Mouse (Mus musculus) left cerebral cortex, adult 8-10 months (tissue): ENCODE measurements around the gene Adamtsl3. TPM values are rescaled to one million over a fixed set of nuclear protein-coding genes. Genes with fewer than 3 reads are reported as not detected.
"Not testable (repeated sequence)": the region's sequence is repeated elsewhere in the genome, so short reads cannot be mapped to it uniquely, and the experiment has no call there.

Source experiments
- DNase-seq, 2 experiments: peaks; one replicate each; pipeline ENCODE4 v3.0.0; 2022; ENCODE audit warnings: low spot score in 2 of 2
- total RNA-seq, 4 experiments: library from RNA; stranded (reverse); gene quantifications; 2 replicates each; pipeline ENCODE4 v1.2.4; 2022

The Adamtsl3 gene
- total RNA-seq, 4 experiments from 2014 or later: 1.7 to 3.5 (median 3.0) TPM

DNA sequence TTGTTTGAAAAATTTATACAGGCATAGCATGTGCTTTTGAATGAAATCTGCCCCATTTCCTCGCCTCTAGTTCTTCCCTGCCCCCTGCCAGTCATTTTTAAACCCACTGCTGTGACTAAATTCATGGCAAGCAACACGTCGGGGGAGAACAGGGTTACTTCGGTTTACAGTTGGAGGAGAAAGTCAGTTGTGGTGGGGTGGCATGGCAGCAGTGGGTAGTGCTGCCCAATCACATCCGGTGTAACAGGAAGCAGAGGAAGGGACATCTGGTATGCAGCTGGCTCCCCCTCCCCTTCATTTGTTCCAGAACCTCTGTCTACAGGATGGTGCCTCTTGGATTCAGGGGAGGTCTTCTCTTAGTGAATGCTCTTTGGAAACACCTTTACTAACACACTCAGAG, 25.6 kb downstream of the Adamtsl3 start:
- no peak for DNase-seq

DNA sequence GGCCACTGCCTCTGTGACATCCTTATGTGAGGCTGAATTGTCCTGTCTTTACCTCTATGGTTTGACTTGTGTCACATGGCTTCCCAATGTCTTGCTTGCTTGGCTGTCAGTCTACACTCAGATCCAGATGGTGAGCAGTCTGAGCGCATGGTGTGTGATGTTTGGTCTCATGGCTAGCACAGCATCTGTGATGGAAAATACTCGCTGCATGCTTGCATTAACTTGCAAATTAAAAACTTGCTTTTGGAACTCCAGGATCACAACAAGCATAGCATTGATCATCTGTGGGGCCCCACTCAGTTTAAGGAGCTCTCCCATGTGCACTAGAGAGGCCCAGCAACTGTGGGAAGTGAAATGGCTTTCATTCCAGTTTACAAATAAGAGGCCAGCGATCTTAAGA, 29.1 kb downstream of the Adamtsl3 start:
- no peak for DNase-seq

DNA sequence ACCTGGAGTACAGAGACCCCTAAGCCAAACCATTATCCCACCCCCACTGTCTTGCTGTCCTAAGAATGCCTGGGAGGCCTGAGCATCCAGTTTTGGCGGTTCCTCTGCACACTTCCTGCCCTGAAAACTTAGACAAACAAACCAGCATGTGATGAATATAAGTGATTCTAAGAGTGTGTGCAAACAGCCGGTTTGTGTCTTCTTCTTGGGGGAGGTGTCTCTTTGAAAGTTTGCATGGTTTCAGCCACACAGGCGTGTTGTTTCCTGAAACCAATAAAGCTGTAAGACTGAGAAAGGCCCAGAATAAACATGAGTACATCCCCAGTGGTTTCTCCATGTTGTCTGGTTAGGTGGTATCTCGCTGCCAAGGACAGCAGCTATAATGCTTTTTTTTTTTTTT, 30.6 kb downstream of the Adamtsl3 start:
- DNase-seq: no peak

DNA sequence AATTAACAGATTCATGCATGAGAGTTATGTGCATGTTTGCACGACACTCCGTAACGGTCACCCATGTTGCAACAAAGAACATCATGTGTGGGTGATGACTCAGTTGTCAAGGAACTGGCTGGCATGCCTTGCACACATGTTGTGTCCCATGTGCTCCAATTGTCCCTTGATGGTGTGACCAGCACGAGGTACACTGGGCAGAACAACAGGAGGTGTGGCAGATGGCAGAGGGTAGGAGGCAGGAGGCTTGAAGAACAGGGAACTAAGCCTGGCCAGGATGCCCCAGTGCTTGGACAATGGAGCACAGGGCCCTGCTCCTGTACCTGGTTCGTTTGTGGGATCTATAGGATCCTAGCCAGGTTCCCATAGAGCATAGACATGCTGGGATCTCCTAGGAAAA, 31.0 kb downstream of the Adamtsl3 start:
- no peak for DNase-seq

DNA sequence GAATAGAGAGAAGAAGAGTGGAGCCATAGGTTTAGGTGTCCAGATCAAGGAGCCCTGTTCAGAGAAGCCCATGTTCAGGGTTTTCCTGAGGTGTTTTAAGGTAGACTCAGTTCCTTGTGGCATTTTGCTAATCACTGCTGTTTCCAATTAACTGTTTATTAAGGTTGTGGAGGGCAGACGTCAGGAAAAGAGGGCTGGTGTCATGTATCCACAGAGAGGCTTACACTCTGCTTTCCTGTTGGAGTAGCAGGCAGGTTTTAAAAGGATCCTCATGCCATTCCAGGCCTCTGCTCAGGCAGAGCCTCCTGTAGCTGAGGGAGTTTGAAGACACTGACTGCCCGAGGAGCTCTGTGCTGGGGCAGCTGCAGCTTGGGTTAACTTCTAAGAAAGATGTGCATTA, 32.6 kb downstream of the Adamtsl3 start:
- DNase-seq: no peak

DNA sequence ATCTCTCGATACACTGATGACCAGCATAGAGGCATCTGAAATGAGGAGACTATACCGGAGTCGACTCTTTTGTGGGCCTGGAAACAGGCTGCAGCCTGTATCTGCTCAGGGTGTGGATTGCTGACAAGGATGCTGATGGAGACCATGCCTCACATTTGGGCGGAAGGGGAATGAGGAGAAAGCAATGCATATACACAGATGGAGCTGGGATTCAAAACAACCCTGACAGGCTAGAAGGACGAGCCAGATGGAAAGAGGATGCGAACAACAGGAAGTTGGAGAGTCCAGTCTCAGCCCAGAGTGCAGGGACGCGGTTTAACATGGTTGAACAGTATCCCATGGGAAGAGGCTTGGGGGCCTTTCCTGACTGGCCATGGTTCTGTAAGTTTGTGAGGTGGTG, 34.6 kb downstream of the Adamtsl3 start:
- DNase-seq: no peak

DNA sequence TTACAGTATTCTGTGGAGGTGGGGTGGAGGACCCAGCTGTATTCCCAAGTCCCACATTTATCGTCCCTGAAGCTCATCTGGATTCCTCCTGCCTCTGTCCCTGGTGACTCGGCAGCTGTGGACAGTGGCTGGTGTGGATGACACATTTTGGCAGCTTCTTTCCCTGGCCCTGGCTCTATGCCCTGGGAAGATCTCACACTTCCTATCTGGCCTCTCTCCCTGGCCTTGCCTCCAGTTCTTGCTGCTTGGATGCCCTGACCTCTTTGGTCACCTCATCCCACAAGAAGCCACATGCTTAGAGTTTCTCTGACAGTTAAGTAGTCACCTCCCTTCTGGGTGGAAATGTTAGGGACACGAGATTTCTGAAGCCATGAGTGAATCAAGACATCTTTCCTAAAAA, 35.9 kb downstream of the Adamtsl3 start:
- peak in 1 of 2 experiments; percentile 7 for DNase-seq

DNA sequence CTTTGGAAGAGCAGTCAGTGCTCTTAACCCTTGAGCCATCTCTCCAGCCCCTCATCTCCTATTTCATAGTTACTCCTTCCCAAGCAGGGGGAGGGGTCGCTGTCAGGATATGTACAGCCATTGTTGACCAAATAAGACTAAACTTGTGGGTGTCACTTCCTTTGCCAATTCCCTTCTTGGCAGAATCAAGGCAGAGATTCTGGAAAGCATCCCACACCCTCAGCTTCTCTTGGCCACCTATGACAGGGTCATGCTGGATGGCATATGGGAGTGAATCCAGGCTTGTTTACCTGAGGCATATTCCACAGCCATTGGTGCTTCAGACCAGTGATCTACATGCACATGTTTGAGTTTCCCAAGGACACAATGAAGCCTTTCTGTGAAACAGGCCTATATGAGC, 42.8 kb downstream of the Adamtsl3 start:
- no peak for DNase-seq

DNA sequence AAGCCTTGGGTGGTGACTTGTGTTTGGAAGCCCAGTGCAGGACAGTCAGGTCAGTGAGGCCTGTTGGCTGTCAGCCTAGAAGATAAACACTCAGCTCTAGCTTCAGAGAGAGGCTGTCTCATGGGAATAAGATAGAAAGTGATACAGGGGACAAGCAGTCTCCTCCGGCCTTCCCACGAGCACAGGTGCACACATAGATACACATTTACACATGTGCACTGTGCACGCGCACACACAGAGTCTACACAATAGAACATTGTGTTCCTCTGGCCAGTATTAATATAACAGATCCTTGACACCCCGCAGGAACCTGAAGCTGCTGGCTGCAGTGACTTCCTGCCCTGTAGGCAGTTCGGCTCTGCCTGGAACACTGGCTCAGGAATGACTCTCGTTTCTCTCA, 44.3 kb downstream of the Adamtsl3 start:
- DNase-seq: no peak

DNA sequence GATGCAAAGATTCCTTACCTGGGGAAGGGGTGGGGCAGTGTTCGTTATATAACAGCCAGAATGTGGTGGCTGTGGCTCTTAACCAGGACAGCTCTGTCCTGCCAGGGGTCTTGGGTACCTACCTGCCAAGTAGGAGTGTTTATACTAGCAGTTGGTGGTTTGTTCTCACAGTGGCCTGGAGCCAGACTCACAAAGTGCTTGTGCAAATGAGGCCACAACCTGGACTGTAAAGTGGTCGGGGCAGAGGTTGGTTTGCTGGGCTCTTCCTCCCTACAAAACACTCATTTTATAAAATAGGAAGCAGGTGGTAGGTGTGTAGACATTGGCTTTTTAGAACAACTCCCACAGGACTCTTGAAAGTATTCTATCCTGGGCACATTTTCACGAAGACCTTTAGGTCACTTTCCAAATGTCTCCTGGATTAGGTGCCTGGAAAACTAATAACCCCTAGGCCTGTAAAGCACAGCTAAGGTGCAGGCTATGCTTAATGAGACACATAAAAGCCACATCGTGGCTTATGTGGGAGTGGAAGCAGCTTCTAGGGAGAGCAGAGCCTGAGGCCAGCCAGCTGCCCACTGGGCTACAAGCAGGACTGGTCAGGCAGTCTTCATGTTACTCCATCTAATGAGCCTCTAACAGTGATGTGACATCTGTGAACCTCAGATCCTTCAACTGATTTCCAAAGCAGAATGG, 47.5 kb downstream of the Adamtsl3 start:
- DNase-seq: no peak

DNA sequence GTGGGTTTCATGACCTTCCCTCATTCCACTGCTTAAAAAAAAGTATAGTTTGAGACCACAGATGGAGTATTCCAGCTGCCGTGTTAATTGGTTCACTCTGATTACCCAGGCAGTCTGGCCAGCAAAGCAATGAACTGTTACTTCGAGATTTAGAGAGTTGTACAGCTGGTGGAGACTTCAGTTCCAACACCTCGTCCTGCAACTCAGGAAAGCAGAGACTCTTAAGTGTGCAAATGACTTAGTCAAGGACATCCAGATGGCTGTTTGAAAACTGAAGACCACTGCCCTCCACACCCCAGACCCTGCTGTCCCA, 48.0 kb downstream of the Adamtsl3 start:
- no peak for DNase-seq

DNA sequence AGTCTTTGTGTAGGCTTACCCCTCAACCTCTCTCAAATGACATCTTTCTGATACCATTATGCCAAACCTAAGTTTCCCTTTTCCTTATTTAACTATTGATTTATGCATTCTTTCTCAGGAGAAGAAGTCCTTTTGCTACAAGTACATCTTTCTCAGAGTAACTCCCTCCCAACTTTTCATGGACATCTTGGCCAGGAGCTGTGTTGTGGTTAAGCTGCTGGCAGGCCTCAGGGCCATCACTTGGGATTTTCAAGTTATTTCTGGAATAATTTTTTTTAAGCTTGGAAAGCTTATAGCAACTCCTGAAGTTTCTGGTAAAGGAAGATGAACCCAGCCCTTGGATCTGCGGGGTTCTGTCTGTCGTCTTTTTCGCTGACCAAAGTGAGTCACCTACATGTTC, 51.6 kb downstream of the Adamtsl3 start:
- DNase-seq: no peak

DNA sequence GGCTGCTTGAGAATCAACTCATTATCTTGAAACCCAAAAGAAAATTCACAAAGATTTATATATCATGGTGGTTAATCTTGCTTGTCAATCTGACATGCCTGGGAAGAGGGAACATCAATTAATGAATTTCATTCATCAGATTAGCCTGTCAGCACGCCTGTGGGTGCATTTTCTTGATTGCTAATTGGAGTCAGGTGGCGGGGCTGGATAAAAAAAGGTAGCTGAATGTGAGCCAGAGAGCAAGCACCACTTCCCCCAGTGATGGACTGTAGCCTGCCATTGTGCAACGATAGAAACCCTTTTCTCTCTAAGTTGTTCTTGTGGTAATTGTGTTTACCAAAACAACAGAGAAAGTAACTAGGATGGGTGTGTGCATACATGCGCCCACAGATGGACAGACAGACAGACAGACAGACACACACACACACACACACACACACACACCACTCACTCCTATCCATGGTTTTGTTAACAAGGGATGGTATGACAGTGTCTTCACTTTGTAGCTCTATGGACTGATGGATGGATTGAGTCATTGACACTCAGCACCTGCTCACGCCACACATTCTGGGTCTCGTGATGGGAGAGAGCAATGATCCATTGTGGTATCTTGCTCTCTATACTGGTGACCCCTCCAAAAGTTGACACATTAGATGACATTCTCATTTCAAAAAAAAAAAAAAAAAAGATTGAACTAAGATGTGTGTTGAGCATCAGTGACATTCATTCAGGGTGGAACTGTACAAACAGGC, 59.1 kb downstream of the Adamtsl3 start:
- no peak for DNase-seq

DNA sequence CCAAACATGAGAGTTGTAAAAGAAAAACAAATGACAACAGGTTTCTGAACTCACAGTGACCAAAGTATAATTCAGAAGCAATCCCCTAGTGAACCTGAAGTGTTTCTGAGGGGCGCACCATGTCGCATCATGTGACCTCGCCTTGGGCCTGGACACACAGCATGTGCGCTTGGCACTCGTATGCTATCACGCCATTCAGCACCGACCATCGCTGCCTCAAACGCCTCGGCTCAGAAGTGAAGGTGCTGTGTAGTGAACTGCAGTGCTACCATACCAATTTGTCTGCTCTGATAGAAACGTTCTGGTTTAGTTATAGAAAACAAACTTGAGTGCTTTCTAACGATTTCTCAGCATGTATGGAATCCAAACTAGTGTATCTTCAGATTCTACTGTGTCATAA, 59.7 kb downstream of the Adamtsl3 start:
- no peak for DNase-seq

DNA sequence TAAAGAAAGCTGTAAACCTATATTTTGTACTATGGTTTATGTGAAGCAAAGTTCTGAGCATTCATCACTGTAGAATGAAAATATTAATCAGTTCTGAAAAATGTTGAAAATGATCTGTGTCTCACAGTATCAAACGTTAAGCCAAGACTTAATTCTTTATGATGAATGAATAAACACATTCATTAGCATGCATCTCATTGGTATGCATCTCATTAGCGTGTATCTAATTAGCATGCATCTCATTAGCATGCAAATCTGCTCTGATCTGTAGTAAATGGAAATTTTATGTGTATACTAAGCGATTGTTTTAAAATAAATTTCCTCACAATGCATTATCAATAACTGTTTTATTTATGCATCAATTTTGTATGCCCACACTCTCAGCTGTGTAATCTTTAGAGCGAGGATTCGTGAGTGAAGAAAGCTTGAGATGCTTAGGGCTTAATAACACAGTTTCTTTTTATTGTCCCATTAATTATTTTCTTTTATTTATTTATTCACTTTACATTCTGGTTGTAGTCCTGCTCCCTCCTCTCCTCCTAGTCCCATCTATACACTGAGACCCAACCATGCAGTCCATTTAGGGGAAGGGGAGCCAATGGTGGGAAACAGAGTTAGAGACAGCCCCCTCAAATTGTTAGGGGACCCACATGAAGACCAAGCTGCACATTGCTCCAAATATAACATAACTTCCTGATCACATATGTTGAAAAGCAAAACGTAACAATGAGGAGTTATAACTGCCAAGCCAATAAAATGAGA, 60.4 kb downstream of the Adamtsl3 start:
- no peak for DNase-seq

DNA sequence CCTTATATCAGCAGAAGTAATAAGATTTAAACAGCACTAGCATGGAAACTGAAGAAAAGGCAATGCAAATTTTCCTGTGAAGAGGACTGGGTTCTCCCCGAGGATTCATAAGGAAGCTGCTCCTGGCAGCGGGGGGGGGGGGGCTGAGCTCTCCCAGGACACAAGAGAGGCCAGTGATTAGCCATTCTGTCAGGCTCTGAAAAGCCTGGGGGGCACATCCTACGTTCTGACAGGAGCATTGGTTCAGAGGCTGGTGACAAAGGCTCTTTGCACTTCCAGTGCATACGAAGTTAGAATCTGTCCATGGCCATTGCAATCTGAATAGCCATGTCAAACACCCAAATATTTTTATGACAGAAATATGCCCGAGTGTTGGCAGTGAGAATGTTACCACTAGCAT, 61.4 kb downstream of the Adamtsl3 start:
- no peak for DNase-seq

DNA sequence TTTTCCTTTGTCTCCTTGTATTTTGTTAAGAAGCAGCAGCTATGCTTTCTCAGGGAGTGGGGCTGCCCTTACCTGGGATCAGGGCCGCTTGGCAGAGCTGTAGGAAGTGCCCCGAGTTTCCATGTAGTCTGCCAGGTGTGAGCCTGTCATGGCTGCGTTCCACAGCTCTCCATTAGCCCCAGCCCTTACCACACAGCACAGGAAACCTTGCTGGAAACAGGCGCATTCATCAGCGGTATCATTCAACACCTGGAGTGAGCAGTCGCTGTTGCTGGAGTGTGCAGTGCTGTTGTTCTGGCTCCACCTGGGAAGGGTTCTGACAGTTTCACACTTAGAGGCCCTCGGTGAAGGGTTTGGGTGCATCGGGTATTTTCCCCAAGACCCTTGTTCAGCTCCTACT, 62.1 kb downstream of the Adamtsl3 start:
- DNase-seq: no peak

DNA sequence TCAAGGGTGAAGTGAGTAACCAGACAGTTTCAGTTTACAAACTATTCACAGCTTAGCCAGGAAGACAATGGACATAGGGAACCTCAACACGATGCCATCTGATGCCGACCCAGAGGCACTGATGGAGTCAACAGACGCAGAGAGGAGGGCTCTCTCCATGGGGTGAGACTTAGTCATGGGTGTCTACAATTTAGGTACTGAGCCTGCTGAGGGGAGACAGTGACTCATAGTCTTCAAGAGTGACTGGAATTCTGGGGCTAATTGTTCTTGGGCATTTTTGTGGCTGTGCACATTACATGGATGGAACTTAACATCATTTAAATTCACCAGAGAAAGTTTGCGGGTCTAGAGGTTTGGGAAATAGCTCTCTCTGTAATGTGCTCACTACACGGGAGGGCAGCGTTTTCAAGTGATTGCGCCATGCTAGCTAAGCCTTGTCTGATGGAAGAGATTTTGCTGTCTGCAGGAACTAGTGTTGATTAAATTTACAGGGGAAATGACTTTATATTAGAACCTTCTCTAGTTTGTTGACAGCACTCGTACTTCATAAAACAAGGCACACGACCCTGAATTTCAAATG, 70.1 kb downstream of the Adamtsl3 start:
- no peak for DNase-seq

DNA sequence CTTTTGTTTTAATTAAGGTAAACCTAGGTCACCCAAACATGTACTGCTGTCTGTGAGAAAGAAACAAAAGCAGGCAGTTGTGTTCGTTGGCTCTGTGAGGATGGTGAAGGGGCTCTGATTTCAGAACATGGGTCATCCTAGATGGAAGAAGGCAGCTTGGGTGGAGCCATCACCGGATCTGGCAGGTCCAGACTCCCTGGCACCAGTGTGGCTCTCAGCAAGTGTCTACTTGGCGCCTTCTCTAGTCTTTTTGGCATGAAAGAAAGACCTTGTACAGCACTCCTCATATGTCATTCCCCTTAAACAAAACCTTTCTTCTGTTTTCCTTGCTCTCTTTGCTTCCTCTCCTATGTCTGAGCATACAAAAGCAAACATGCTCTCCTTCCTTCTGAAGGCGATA, 75.5 kb downstream of the Adamtsl3 start:
- DNase-seq: no peak

DNA sequence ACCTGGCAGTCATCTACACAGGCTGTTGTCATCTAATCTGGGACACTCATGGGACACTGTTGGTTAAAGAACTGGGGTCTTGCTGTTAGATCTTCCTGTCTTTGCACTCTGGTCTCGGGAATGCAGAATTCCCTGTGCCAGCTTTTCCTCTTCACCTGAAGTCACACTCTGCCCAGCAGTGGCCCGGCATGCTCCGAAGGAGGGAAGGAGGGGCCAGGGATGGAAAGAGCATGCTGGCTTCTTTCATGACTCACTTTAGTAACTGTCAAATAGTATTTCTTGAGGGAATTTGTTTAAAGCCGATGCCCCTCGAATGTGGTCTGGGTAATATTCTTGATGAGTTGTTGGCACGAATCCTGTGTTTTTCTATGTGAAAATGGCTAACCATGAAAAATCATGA, 81.2 kb downstream of the Adamtsl3 start:
- DNase-seq: no peak

DNA sequence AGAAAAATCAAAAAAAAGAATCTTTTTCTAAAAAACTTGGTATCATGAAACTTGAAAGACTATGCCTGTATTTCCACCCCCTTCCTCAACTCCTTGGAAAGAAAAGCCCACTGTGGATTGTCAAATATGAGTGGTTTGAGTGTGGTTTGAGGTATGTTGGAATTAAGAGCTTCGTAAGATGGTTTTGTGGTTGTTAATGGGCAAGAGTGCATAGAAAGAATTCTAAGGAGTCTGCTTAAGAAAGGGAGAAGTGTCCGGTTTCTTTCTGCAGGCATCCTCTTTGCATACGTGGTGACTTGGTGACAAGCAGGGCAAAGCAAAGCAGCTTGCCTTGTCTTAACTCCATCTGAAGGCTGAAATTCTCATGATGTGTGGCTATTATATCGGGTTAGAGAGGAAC, 81.6 kb downstream of the Adamtsl3 start:
- no peak for DNase-seq

DNA sequence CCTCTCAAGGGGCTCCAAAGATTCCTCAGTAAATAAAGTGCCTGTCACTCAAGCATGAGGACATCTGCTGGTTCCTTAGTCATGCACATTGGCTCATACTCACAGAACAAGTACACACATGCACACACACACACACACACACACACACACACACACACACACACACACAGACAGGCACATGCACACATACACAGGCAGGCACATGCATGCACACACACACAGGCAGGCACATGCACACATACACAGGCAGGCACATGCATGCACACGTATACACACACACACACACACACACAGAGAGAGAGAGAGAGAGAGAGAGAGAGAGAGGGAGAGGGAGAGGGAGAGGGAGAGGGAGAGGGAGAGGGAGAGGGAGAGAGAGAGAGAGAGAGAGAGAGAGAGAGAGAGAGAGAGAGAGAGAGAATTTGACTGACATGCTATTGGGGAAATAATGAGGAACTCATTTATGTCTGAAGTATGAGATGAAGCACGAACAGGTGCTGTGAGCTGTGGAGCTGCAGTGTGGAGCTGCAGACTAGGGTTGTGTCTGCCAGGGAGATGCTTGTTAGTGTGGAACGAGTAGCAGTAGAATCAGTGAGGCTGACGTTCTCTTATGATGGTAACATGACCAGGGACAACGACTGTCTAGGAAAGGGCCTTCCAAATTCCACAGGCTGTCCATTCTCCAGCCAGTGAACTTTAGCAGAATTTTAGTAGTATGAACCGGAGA, 85.0 kb downstream of the Adamtsl3 start:
- not testable (repeated sequence) for DNase-seq
